Mouse (Mus musculus) frontal cortex, adult 2 months (tissue): ENCODE data around the gene Dcakd. TPM values are rescaled to one million over a fixed set of nuclear protein-coding genes. Genes with fewer than 3 reads are reported as not detected.

Source experiments
- DNase-seq, 2 experiments: peaks; one replicate each; pipeline ENCODE4 v3.0.0; 2022; ENCODE audit warnings: low spot score in 1 of 2; ENCODE audit errors: extremely low spot score in 1 of 2
- polyA plus RNA-seq: library from polyadenylated mRNA; depleted of rRNA; stranded (reverse); fragments of >200 nt; gene quantifications from 2 replicates; pipeline ENCODE4 v1.2.3, GENCODE M21; 2012; rRNA removed

The Dcakd gene
- polyA plus RNA-seq, 1 experiment: 88.0 TPM

DNA sequence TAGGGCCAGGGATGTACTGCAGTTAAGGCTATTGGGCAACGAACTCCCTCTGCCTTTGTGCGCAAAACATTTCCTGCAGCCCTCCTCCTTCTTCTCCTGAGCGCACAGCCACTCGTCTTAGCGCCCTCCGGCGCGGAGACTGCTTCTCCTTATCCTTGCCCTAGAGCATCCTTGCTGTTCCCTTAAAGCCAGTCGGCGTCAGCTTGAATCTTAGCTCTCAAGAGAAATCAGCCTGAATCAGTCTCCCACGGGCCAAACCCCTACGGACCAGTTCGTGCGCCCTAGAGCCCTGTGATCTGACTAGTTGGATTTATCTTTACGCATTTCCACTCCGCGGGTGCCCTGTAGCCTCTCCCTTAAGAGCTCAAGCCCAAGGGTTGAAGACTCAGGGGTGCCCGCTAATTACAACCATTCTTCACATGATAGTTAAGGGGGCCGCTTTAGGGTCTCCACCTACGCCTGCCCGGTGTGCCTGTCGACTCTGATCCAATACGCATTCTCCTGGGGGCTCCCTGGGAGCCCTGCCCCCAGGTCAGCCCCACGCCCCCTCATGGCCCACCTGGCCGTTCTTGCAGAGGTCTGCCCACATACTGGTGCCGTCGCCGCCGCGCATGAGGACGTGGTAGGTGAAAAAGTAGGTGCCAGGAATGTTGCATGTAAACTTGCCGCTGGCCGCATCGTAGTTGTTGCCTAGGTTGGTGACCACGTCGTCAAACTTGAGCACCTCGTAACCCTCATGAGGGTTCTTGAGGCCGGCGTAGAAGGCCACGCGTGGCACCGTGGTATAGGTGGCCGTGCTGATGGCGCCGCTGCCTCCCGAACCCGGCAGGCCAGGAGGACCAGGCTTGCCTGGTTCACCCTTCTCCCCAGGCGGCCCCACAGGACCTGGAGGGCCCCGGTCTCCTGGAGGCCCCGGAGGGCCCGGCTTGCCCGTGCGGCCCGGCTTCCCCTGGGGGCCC is 82.5 kb downstream of the Dcakd start:
- no peak for DNase-seq

Other genes starting within 250 kb of the Dcakd start
- gene Gjc1, start 208.6 kb downstream of the Dcakd start, polyA plus RNA-seq: 6.9 and 8.1 TPM in 2 replicates
- gene Higd1b, start 192.5 kb downstream of the Dcakd start, polyA plus RNA-seq: 10.4 and 11.6 TPM in 2 replicates
- gene Eftud2, start 147.3 kb downstream of the Dcakd start, polyA plus RNA-seq: 82.0 and 85.4 TPM in 2 replicates
- gene Ccdc103, start 147.1 kb downstream of the Dcakd start, polyA plus RNA-seq: 2.1 and 2.3 TPM in 2 replicates
- gene Fam187a, start 143.2 kb downstream of the Dcakd start, polyA plus RNA-seq: 0.06 TPM in 1 of 2 replicates, not detected in the other
- gene Gfap, start 127.4 kb downstream of the Dcakd start, polyA plus RNA-seq: 201 and 202 TPM in 2 replicates
- 0.30 and 0.32 TPM in 2 replicates for gene Kif18b, start 103.2 kb downstream of the Dcakd start, polyA plus RNA-seq
- gene C1ql1, start 81.6 kb downstream of the Dcakd start, polyA plus RNA-seq: 20.0 and 24.4 TPM in 2 replicates
- 78.5 and 81.3 TPM in 2 replicates for gene Nmt1, start 143 bp downstream of the Dcakd start, polyA plus RNA-seq
- 12.3 and 13.3 TPM in 2 replicates for gene Plcd3, start 73.3 kb upstream of the Dcakd start, polyA plus RNA-seq
- 38.1 and 44.9 TPM in 2 replicates for gene Acbd4, start 73.3 kb upstream of the Dcakd start, polyA plus RNA-seq
- gene Hexim1, start 87.9 kb upstream of the Dcakd start, polyA plus RNA-seq: 25.6 and 25.8 TPM in 2 replicates
- 11.5 and 14.1 TPM in 2 replicates for gene Hexim2, start 104.1 kb upstream of the Dcakd start, polyA plus RNA-seq
- 76.2 and 85.2 TPM in 2 replicates for gene Fmnl1, start 142.8 kb upstream of the Dcakd start, polyA plus RNA-seq
- 5.3 and 6.0 TPM in 2 replicates for gene 1700023F06Rik, start 180.2 kb upstream of the Dcakd start, polyA plus RNA-seq
- 1.4 and 1.5 TPM in 2 replicates for gene Spata32, start 190.1 kb upstream of the Dcakd start, polyA plus RNA-seq
- gene Map3k14, start 239.1 kb upstream of the Dcakd start, polyA plus RNA-seq: 3.8 and 4.3 TPM in 2 replicates